Mouse (Mus musculus) adrenal gland, postnatal 10 days (tissue): ENCODE measurements at regions not wholly inside any gene's neighbourhood (a gene's known extent, or its start where the extent isn't known, plus 50 kb on each side); places are given as distances from the start of the nearest gene placed in this dataset.
"Not testable (repeated sequence)": the region's sequence is repeated elsewhere in the genome, so short reads cannot be mapped to it uniquely, and the experiment has no call there.

Experiments used
- DNase-seq: peaks from one replicate; pipeline ENCODE4 v3.0.0; 2021; ENCODE audit warnings: mixed read lengths

DNA sequence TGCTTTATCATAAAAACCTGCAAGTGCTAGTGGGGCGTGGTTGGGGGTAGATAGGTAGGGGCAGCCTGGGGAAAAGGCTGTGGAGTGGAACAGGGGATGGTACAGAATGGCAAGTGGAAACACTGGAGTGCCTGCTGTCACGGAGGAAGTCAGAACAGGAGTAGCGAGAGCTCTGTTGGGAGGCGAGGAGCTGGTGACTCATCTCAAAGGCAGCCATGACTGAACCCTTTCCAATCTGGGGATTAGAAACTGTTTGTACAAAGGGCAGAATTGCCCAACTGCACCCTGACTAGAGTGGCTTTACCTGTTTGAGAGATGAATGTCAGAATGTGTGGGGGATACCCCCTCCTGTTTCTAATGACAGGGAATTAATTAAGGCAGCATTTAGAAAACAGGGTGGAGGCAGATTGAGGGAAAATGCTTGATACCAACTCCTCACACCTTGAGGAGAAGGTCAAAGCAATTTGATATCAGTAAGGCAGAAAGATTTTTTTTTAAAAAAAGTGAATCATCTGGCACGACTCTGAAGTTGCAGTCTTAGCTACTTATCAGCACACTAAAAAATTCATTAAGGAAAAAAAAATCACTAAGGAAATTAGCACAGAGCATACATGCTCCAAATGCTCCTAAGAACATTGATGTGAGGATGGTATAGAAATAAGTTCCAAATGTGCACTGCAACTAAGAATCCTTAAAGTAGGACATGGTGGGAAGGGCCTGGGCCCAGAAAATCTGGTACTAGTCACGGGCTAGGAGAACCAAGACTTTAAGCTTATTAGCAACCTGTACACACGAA is 54.7 kb upstream of the Usp25 start:
- DNase-seq, result peak; percentile 26

DNA sequence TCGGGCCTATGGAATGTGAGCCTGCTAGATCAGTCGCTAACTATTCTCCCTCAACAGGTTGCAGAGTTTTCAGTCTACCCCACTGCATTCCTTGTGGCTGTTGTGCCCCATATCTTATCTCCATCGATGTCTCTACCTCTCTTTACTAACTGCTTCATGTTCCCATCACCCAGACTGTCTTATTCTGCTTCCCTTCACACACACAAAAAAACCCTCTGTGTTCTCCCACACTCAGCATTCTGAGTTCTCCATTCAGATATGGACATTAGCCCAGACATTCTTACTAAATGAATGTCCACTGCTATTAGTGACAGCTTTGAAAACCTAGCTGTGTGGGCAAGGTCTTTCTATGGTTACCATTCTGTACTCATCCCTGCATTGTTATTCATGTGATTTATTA is 56.0 kb upstream of the Usp25 start:
- DNase-seq, result no peak

GRCm38 (mm10) chr16:76957090-76957489 is 56.4 kb upstream of the Usp25 start:
- DNase-seq, result no peak

DNA sequence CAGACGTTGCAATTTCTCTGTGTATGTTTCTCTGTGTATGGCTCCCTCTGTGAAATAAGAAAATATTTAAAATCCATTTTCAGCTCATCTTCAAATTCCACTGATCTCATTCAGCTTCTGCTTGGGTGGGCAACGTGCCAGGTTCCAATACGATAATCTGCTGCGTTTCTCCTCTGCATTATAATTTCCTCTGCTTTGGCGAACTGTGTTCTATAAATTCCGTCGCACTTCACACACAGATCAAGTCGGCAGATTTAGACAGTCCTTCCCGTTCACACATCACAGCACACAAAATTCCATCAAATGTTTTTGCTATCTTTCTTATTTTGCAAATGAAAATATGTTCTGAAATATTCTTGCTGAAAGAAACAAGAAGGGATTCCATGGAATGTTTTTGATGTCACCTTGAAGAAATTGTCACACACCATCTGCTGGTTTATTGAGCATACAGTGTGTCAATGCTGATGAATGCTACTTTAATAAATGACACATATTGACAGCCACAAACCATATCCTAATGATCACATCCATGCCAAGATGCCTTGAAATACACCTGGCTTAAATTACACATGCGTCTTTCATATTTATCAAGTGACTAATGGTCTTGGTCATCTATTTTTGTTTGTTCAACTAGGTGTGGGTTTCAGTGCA is 62.5 kb upstream of the Usp25 start:
- no peak for DNase-seq

- no peak for DNase-seq
These were observed 66.5 kb upstream of the Usp25 start for GRCm38 (mm10) chr16:76947011-76947410.

- no peak for DNase-seq
These were observed 75.4 kb upstream of the Usp25 start for GRCm38 (mm10) chr16:76938128-76938527.

GRCm38 (mm10) chr16:76927901-76928300 is 85.6 kb upstream of the Usp25 start:
- no peak for DNase-seq

GRCm38 (mm10) chr16:76920137-76920536 is 93.4 kb upstream of the Usp25 start:
- DNase-seq, result not testable (repeated sequence)

DNA sequence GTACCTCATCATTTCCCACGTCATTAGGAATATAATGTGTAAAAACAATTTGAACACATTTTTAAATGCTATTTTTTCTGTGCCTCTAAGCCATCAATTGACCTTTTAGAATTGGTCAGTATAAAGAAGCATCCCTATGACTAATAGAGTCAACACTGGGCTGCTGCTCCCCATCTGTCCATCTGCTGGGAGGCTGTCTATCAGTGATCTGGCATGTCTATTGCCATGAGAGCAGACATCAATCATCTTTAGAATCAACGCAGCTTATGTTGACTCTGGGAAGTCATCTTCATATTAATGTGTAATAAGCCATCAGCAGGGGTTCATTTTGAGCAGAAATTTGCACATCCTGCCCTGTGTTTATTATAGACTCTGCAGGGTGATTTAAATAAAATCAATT is 94.9 kb upstream of the Usp25 start:
- no peak for DNase-seq

GRCm38 (mm10) chr16:76914311-76914710 is 99.2 kb upstream of the Usp25 start:
- DNase-seq, result no peak

DNA sequence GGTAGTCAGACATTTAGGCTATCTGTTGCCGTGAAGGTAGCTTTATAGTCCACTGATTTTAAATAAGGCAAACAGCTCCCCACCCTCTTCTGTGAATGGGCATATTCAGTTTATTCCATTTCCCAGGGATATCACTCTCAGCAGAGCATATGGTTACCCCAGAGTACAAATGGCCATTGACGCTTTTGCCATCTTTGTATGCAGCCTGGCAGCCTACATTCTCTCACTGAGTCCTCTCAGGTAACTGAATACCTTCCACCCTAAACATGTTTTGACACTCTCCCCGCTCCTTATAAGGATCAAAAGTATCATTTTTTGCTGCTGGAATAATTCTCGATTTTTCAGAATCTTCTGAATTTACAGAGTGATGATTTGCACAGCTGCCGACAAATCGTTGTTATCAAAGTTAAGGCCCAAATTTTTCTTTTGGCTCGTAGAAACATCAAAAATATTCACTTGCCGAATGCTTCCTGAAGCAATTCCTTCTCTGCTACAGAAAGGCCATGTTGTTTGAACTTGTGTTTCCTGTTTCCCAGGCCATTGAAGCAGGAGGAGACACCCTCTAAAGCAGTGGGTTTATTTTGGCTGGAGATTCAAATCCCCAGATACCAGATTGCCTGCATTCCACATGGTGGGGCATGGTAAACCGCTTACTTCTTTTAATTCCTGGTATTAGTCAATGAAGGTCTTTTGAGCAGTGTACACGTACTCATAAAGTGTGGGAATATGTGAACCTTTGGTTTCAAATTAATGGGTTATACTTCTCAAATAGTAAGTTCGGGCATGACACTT is 108.1 kb upstream of the Usp25 start:
- DNase-seq, result no peak

DNA sequence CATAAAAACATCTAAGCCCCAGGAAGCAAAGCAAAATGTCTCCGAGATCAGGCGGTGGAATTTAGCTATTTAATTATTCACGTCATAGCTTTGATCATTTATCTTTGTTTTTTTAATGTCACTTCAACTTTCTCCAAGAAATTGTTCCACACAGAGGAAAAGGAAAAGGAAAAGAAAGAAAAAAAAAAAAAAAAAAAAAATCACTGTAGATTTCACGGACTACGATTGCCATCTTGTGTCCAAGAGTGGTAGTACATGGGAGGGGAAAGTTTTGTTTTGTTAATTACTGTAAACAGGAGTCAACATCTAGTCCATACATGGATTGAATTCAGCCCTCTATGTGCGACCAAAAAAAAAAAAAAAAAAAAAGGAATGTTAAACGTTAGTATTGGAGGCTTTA is 114.4 kb upstream of the Usp25 start:
- DNase-seq, result peak; percentile 44

GRCm38 (mm10) chr16:76896305-76896704 is 117.2 kb upstream of the Usp25 start:
- DNase-seq, result peak; percentile 11

- no peak for DNase-seq
These were observed 117.7 kb upstream of the Usp25 start for GRCm38 (mm10) chr16:76895781-76896180.

DNA sequence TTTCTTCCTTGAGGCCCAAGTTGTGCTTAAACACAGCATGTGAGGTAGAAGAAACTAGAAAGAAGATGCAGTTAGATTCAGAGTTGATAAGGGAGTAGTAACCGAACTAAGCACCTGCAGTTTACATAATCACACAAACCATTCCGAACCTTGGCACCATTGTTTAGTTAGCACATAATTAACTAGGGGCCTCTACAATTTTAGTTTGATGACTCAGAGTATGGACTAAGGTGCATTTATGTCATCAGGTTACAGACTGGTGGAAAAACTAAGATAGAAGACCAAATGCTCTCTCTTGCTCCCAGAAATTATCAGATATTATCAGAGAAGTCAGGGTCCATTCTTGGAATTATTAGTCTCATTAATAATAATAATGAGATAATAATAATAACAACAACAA is 134.9 kb upstream of the Usp25 start:
- DNase-seq, result no peak

DNA sequence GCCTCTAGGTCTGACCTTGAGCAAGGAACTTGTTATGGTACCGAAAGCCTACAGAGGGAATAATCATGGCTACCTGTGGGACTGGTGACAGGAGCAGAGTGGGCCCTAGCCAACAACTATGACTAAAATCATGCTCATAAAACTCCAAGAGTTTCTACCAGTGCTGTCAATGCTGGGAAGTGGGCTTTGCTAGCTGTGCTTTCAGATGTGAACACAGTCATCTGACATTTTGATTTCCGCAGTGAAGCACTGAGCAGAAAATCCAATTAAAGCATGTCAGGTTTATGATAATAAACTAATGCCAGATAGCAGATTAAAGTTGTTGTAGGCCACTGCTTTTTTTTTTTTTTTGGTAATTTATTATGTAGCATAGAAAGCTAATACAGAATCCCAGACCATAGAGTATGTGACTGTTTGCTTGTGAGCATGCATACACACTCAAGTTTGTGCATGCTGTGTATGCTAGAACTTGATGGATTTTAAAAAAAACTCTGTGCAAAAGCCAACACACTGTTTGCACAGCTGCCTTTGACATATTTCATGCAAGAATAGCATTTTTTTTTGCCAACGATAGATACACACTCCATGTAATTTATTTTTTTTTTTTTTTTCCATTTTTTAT is 138.0 kb upstream of the Usp25 start:
- DNase-seq, result no peak

- DNase-seq, result no peak
These were observed 147.1 kb upstream of the Usp25 start for GRCm38 (mm10) chr16:76866465-76866802.

DNA sequence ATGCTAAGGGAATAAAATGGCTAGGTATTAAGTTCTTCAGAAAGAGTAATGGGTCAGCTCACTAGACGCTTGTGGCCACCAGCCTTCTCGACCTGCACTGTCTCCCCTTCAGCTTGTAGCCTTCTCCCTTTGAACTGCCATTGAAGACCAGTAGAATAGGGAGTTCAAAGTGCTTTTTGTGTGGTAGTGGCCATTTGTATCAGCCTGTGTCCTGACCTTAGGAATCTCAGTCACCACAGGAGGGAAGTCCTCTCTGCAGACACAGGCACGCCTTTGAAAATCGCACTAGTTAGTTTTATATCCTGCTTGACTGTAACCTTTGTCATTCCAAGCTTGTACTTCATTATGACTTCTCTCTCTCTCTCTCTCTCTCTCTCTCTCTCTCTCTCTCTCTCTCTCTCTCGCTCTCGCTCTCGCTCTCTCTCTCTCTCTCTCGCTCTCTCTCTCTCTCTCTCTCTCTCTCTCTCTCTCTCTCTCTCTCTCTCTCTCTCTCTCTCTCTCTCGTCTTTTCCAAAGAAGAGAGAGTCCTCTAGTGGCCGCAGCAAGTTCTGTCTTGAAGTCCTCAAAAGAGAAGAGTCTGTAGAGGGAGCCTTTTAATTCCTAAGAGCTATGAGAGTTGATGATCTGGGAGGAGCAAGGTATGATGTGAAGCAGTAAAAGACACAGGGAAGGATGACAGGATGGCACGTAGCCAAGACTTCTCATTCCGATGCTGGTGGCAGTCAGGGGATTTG is 147.6 kb upstream of the Usp25 start:
- peak; percentile 36 for DNase-seq

- no peak for DNase-seq
These were observed 149.1 kb upstream of the Usp25 start for GRCm38 (mm10) chr16:76864392-76864791.

GRCm38 (mm10) chr16:76855797-76856196 is 157.7 kb upstream of the Usp25 start:
- no peak for DNase-seq

- DNase-seq, result no peak
These were observed 162.1 kb upstream of the Usp25 start for GRCm38 (mm10) chr16:76851396-76851795.

- no peak for DNase-seq
These were observed 176.1 kb upstream of the Usp25 start for GRCm38 (mm10) chr16:76837450-76837849.
